Mouse (Mus musculus): ENCODE data around the gene Pigf. TPM values are rescaled to one million over a fixed set of nuclear protein-coding genes. Genes with fewer than 3 reads are reported as not detected.

Pigf gene
- polyA plus RNA-seq, 1 experiment: 11.7 TPM

DNA sequence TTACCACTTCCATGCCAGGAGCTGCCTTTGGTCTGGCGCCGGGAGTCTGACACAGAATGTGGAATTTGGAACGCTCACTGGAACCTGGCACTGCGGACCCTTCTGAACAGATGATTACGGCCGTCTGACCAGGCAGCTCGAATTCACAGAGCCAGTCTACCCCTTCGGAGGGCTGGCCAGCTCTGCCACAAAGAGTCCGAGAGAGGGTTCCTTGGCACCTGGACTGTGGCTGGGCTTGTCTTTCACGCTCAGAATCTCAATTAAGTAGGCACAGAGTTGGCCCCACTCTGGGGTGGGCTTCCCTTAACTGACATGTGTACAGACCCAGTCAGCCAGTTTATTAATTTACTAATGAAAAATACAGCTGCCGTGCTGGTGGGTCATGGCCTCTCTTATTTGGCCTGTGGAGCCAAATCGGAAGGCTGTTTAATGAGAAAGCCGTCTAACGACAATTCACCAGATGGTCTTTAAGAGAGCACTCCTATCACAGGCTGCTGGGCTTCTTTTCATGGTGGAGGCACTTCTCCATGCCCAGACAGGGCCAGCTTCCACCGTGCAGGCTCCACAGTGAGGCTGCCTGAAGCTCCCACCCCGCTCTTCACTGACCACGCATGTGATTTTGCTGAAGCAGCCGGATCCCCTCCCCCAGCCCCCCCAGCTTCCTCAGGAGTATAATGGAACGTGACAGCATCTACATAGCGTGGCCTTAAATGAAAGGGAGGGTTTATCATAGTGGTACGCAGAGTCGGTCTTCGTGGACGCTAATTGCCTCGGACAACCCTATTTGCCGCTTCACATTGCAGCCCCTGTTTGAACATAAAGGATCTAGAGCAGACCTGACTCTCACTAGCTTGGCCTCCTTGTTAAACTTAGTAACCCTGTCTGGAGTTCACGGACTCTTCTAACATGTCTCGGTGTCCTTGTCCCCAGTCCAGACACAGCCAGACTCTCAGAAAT is 77.1 kb downstream of the Pigf start, which contains the start of gene Atp6v1e2:
Gene Atp6v1e2, minus strand, starts transcription at position 58 of the 957 bp plus-strand sequence.
- TF ChIP-seq CTCF (conservative IDR thresholded peaks at IDR 0.05; ENCODE audit: insufficient read depth, insufficient read length, low read depth, low read length) (no peak), POLR2A (IDR thresholded peaks at IDR 0.05; ENCODE audit: low read depth, low read length) (no peak)
- peak; percentile 59 for DNase-seq
- no peaks in the 10 kb centered on the region for H3K27me3 ChIP-seq (replicated peaks; ENCODE audit: control insufficient read depth, insufficient read depth, low read length)
- no peak within 1 kb of the TSS for H3K4me3 ChIP-seq (ENCODE audit: insufficient read depth, low read depth, low read length)
- no peaks in the 10 kb centered on the region for H3K36me3 ChIP-seq (ENCODE audit: control insufficient read depth, insufficient read depth, low read length)
- no peak within 1 kb of the TSS for H3K27ac ChIP-seq (ENCODE audit: insufficient read depth, low read depth, low read length)
- H3K4me1 ChIP-seq (ENCODE audit: control insufficient read depth, insufficient read depth, low read length): no peaks in the 10 kb centered on the region
- 72% methylated on average over 28 of the region's 28 CpGs for WGBS

Other genes with a start within 250 kb of the Pigf start
- not detected in 2 replicates for gene Tmem247, start 108.1 kb downstream of the Pigf start, polyA plus RNA-seq (2012; rRNA removed)
- gene Atp6v1e2, start 77.5 kb downstream of the Pigf start, polyA plus RNA-seq (2012; rRNA removed): not detected in 2 replicates
- gene Rhoq, start 62.3 kb downstream of the Pigf start, polyA plus RNA-seq (2012; rRNA removed): 27.1 and 30.8 TPM in 2 replicates
- gene Cript, start 144 bp upstream of the Pigf start, polyA plus RNA-seq (2012; rRNA removed): 15.8 and 30.6 TPM in 2 replicates
- 11.5 and 11.7 TPM in 2 replicates for gene Socs5, start 82.3 kb upstream of the Pigf start, polyA plus RNA-seq (2012; rRNA removed)
- 159 and 170 TPM in 2 replicates for gene Mcfd2, start 240.5 kb upstream of the Pigf start, polyA plus RNA-seq (2012; rRNA removed)